ENCODE assay signal across 9 mouse cellular contexts in the genomic region with DNA sequence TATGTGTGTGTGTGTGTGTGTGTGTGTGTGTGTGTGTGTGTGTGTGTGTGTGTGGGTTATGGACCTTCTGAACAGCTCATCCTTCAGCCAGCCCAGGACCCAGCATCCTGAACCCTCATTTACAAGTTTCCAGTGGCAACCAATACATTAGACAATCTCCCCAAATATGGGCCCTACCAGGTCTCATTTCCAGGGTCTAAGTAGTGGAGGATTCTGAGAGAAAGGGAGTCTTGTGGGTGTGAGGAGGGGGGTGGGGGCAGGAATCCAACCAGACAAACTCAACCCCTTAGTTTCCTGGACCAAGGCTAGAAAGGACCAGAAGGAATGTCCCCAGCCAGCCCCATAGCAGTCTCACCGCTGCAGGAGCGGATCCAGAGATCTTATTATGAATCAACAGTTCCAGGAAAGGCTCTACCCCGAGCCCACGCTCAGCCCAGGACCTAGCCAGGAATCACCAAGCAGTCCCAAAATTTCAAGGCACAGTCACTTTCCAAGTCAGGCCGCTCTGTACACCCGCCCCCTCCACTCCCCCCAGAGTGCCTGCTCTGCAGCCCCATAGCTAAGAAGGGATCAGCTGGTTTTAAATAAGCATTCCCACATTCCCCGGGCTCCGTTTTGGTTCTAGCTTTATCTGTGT. TPM values are rescaled to one million over a fixed set of nuclear protein-coding genes. Genes with fewer than 3 reads are reported as not detected.
DNase-seq lines count a peak whose midpoint lies in the region; ATAC-seq and TF ChIP-seq lines count a peak whose summit lies in the region.
"Had no signal": no experiment of that assay in that cellular context is flagged by ENCODE, and none has a peak within 500 bp of the region (broad histone marks: within the 10 kb centered on the region; RNA-seq: fewer than 3 reads in every experiment).

No protein-coding gene starts in this region.

- peak; percentile 54 to 76 for DNase-seq in left cerebral cortex, adult 18-20 months (ENCODE audit: low spot score in 2 of 2)
- no peak for DNase-seq in left cerebral cortex, postnatal 4 days
- no peak for DNase-seq in hindbrain, embryonic 14.5 days (ENCODE audit: low spot score)
- DNase-seq in adrenal gland, adult 8-10 months: no peak
- no peak for DNase-seq in layer of hippocampus, postnatal 25 days (ENCODE audit: extremely low spot score in 1 of 2, low spot score in 1 of 2)

- peak overlapping the region; percentile 99 for H3K27ac ChIP-seq in embryonic fibroblast, embryonic 13.5 days (ENCODE audit: insufficient read depth, low read length)
- H3K27ac ChIP-seq in hindbrain, embryonic 14.5 days: peak overlapping the region; percentile 18; the same call in 1 of the 2 replicates
- H3K27ac ChIP-seq in midbrain, embryonic 12.5 days (replicated peaks): peak overlapping the region; percentile 73

- intact Hi-C loops in left cerebral cortex, postnatal 4 days (cut with DNase I): no loop called here

- H3K36me3 ChIP-seq in hindbrain, embryonic 14.5 days (replicated peaks; ENCODE audit: control insufficient read depth, insufficient read depth): no peaks in the 10 kb centered on the region
- no peaks in the 10 kb centered on the region for H3K36me3 ChIP-seq in midbrain, embryonic 12.5 days

- ATAC-seq in hindbrain, embryonic 14.5 days (ENCODE audit: low FRiP score): no peak; the same call in 1 of the 2 replicates
- no peak for ATAC-seq in midbrain, embryonic 12.5 days (ENCODE audit: low FRiP score, low read depth)
- no peak for ATAC-seq in erythroid progenitor cell, adult 5-6 weeks (replicated peaks; ENCODE audit: low FRiP score, poor library complexity, severe bottlenecking)
- ATAC-seq: Patski had no signal

- no peak overlapping the region for H3K4me3 ChIP-seq in embryonic fibroblast, embryonic 13.5 days (ENCODE audit: insufficient read depth, low read length)
- no peak overlapping the region for H3K4me3 ChIP-seq in hindbrain, embryonic 14.5 days (replicated peaks; ENCODE audit: low read length)
- no peak overlapping the region for H3K4me3 ChIP-seq in midbrain, embryonic 12.5 days

- no peak overlapping the region for H3K4me2 ChIP-seq in hindbrain, embryonic 14.5 days (replicated peaks)
- H3K4me2 ChIP-seq in midbrain, embryonic 12.5 days (replicated peaks): no peak overlapping the region

- no peak overlapping the region for H3K9ac ChIP-seq in hindbrain, embryonic 14.5 days
- H3K9ac ChIP-seq in midbrain, embryonic 12.5 days (replicated peaks): 0 out of 2 replicates have a peak overlapping the region, but pooled peaks have one; percentile 24

- 72% methylated on average over 8 of the region's 8 CpGs for WGBS in hindbrain, embryonic 14.5 days
- 61% methylated on average over 8 of the region's 8 CpGs for WGBS in midbrain, embryonic 12.5 days

- H3K4me1 ChIP-seq in embryonic fibroblast, embryonic 13.5 days (ENCODE audit: control insufficient read depth, insufficient read depth, low read length): peaks cover 26% of the 10 kb centered on the region
- peaks cover 23% of the 10 kb centered on the region for H3K4me1 ChIP-seq in hindbrain, embryonic 14.5 days (replicated peaks; ENCODE audit: control insufficient read depth, insufficient read depth, low read length)
- peaks cover 61% of the 10 kb centered on the region for H3K4me1 ChIP-seq in midbrain, embryonic 12.5 days

- no peak; the same call in 1 of the 2 replicates for TF ChIP-seq POLR2A in embryonic fibroblast, embryonic 13.5 days (IDR thresholded peaks at IDR 0.05; ENCODE audit: low read depth, low read length)

- no peaks in the 10 kb centered on the region for H3K9me3 ChIP-seq in hindbrain, embryonic 14.5 days (ENCODE audit: control insufficient read depth, low read length)
- no peaks in the 10 kb centered on the region for H3K9me3 ChIP-seq in midbrain, embryonic 12.5 days

- H3K27me3 ChIP-seq in hindbrain, embryonic 14.5 days (ENCODE audit: control insufficient read depth, insufficient read depth, low read length): no peaks in the 10 kb centered on the region; the same call in 1 of the 2 replicates
- H3K27me3 ChIP-seq in midbrain, embryonic 12.5 days: peaks cover 32% of the 10 kb centered on the region
- H3K27me3 ChIP-seq: Patski had no signal

- no peak for TF ChIP-seq CTCF in embryonic fibroblast, embryonic 13.5 days (IDR thresholded peaks at IDR 0.05; ENCODE audit: borderline replicate concordance, insufficient read depth, low read length)

RNA-seq across cellular contexts. Expression of a gene that starts 30.1 kb away (rescaled TPM):
- 10 to 100 TPM in 1 of 2 experiments, 1 to 10 TPM in 1; 8.9 to 11.6 TPM for total RNA-seq in left cerebral cortex, adult 18-20 months (2021)
- total RNA-seq in left cerebral cortex, postnatal 4 days (2021): 10 to 100 TPM in 1 of 2 experiments, 1 to 10 TPM in 1; 9.6 to 12.4 TPM
- polyA plus RNA-seq in embryonic fibroblast, embryonic 13.5 days (2011; ENCODE audit: insufficient read length, low read depth, missing spikeins): 4.7 and 5.2 TPM in 2 replicates
- 15.9 and 16.5 TPM in 2 replicates for polyA plus RNA-seq in hindbrain, embryonic 14.5 days (2014; fragmentation: Nextera tagmentation; extraction: Ambion mirVana)
- polyA plus RNA-seq in midbrain, embryonic 12.5 days (2016; fragmentation: Nextera tagmentation; extraction: Ambion mirVana): 14.4 and 15.0 TPM in 2 replicates
- total RNA-seq in adrenal gland, adult 8-10 months (2022): 1 to 10 TPM; 7.6 to 8.8 (median 8.5) TPM
- total RNA-seq in layer of hippocampus, postnatal 25 days (2021): 1 to 10 TPM; 8.4 to 9.6 TPM
- total RNA-seq in erythroid progenitor cell, adult 5-6 weeks (2015; ENCODE audit: low replicate concordance): 3.6 TPM in 1 of 2 replicates, not detected in the other
- total RNA-seq in erythroid progenitor cell, adult 5-6 weeks (2017; ENCODE audit: low replicate concordance): 0.51 and 1.7 TPM in 2 replicates

RNA-seq across cellular contexts. Expression of a gene that starts 47.3 kb away (rescaled TPM):
- 10 to 100 TPM; 81.2 to 83.8 TPM for total RNA-seq in left cerebral cortex, adult 18-20 months (2021)
- total RNA-seq in left cerebral cortex, postnatal 4 days (2021): 10 to 100 TPM; 57.6 to 61.4 TPM
- 152 and 208 TPM in 2 replicates for polyA plus RNA-seq in embryonic fibroblast, embryonic 13.5 days (2011; ENCODE audit: insufficient read length, low read depth, missing spikeins)
- polyA plus RNA-seq in hindbrain, embryonic 14.5 days (2014; fragmentation: Nextera tagmentation; extraction: Ambion mirVana): 22.9 and 25.0 TPM in 2 replicates
- polyA plus RNA-seq in midbrain, embryonic 12.5 days (2016; fragmentation: Nextera tagmentation; extraction: Ambion mirVana): 40.1 and 45.4 TPM in 2 replicates
- 100 to 1,000 TPM; 140 to 170 (median 157) TPM for total RNA-seq in adrenal gland, adult 8-10 months (2022)
- total RNA-seq in layer of hippocampus, postnatal 25 days (2021): 100 to 1,000 TPM in 1 of 2 experiments, 10 to 100 TPM in 1; 98.6 to 118 TPM
- total RNA-seq in erythroid progenitor cell, adult 5-6 weeks (2015; ENCODE audit: low replicate concordance): 18.0 and 19.7 TPM in 2 replicates
- 8.5 and 10.3 TPM in 2 replicates for total RNA-seq in erythroid progenitor cell, adult 5-6 weeks (2017; ENCODE audit: low replicate concordance)

Comparison
In these comparisons a context has a peak if more than half of its experiments do, and no peak if none do; other contexts are left out.
1. DNase-seq: peak in left cerebral cortex, adult 18-20 months (2 of 2); none in left cerebral cortex, postnatal 4 days (single experiment), hindbrain, embryonic 14.5 days (single experiment), adrenal gland, adult 8-10 months (single experiment) and layer of hippocampus, postnatal 25 days (0 of 2).
2. H3K27ac ChIP-seq: peak in every context shown above with its lines; median percentile 99 in embryonic fibroblast, embryonic 13.5 days; 73 in midbrain, embryonic 12.5 days; 18 in hindbrain, embryonic 14.5 days.